Mouse (Mus musculus): ENCODE measurements around the gene Pogz.

The Pogz gene

GRCm38 (mm10) chr3:94837183-94837890, at the start of gene Pogz:
Pogz (plus strand) TSS chr3:94837567.
- peak; percentile 95 for DNase-seq (ENCODE audit: extremely low read depth, insufficient read length, low spot score)

DNA sequence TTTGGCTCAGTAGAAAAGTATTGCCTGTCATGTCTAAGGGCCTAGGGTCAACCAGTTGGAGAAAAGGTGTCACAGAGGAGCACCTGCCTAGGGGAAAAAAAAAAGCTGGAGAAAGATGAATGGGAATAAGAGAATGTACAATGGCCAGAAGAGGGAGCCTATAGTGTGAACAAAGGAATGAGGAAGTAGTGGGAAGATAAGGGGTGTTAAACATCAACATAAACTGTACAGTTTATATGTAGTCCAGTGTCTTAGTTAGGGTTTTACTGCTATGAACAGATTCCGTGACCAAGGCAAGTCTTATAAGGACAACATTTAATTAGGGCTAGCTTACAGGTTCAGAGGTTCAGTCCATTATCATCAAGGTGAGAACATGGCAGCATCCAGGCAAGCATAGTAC, 48.3 kb upstream of the Pogz start:
- no peak for DNase-seq (ENCODE audit: extremely low read depth, insufficient read length, low spot score)

DNA sequence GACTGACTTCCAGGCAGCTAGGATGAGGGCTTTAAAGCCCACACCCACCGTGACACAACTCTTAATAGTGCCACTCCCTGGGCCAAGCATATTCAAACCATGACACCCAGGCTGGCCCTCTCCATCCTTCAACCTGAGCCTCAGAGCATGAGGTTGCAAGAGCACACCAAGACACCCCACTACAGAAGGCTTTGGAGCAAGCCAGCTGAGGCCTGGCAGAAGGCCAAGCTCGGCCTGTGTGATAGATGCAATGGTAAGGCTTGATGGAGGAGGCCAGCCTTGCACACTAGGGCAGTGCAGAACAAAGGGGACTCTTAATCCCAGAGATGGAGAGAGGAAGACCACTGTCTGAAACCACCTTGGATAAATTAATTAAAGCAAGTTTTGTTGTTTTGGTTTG, 47.9 kb upstream of the Pogz start:
- no peak for DNase-seq (ENCODE audit: extremely low read depth, insufficient read length, low spot score)

GRCm38 (mm10) chr3:94792258-94792657, 45.1 kb upstream of the Pogz start:
- no peak for DNase-seq (ENCODE audit: extremely low read depth, insufficient read length, low spot score)

DNA sequence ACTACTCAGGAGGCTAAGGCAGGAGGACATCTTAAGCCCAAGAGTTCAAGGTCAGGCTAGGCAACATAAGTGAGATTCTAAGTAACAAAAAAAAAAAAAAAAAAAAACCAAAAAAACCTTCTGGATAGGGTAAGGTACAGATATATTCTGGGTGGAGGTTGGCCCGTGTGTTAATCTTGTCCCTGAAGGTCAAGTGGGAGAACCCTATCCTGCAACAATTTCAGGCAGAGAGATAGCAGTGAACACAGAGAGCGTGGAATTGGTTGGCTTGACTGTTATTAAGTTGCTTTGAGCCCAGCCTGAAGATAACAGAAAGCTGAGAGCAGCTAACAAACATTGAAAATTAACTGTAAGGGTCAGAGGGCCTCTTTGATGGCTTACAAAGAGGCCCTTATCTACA, 43.7 kb upstream of the Pogz start:
- DNase-seq (ENCODE audit: extremely low read depth, insufficient read length, low spot score), result no peak

DNA sequence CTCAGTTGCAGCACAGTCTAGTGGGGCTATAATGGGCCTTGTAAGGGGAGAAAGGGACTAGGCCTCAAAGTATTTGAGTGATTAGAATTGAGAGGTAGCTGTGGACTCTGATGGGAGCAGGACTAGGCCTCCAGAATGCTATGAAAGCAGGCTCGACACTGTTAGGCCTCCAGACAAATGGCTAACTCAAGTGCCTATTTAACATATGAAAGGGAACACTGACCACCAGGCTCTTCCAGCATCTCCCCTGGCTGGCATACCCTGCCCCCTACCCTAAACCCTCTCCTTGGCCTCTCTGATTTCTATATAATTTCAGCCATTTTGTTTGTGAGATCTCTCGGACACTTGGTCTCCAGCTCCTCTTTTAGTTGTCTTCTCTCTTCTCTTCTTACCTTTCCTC, 43.0 kb upstream of the Pogz start:
- no peak for DNase-seq (ENCODE audit: extremely low read depth, insufficient read length, low spot score)

DNA sequence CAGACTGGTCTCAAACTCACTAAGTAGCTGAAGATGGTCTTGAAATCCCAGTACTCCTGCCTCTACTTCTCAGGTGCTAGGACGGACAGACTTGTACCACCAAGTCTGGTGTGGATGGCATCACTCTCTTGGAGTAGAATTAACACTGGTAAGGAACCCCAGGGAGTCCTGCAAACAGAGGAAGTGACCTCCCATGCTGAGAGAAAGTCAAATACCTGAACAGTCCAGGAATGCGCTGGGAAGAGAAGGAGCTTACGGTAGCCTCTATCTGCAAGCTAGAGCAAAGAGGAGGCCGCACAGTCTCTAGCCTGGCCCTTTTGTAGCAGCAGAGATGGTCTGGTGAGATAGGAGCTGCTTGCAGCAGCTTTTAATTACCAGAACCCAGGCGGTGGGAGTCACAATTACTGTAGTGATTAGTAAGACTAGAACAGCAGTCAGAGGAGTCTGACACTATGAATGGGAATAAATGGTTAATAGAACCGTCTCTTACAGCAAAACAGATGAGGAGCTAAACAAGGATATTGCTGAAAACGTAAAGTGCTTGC, 41.7 kb upstream of the Pogz start:
- DNase-seq (ENCODE audit: extremely low read depth, insufficient read length, low spot score), result no peak

DNA sequence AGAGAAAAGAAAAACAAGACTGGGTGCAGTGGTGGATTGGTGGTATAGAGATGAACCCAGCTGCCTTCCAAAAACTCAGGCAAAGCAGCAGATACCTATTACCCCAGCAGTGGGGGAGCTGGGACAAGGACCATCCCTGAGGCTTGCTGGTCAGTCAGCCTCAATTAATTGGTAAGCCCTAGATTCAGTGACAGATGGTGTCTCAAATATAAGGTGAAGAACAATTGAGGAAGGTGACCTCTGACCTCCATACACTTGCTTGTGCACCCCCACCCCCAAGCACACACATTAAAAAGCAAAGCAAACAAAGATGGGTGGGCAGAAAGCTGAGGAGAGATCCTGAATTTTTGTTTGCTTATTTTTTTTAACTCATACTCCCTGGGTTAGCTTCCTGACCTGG, 41.2 kb upstream of the Pogz start:
- DNase-seq (ENCODE audit: extremely low read depth, insufficient read length, low spot score), result no peak

GRCm38 (mm10) chr3:94804146-94804545, 33.2 kb upstream of the Pogz start:
- DNase-seq (ENCODE audit: extremely low read depth, insufficient read length, low spot score), result peak; percentile 55

DNA sequence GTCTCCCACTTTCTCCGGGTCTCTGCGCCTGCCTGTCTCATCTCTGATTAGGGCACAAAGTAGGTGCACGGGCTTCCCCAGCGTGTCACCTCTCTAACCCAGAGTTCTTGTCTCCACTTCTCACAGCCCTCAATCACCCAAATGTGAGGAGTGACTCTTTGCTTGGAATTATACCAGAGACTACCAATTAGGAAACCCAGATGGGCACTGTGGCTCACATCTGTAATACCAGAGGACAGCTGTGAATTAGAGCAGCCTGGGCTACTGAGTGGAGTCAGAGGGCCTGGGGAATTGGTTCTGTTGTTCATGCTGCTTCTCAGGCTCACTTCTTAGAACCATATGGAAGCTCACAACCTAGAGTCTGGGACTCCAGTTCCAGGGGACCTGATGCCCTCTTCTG, 32.4 kb upstream of the Pogz start:
- no peak for DNase-seq (ENCODE audit: extremely low read depth, insufficient read length, low spot score)

- no peak for DNase-seq (ENCODE audit: extremely low read depth, insufficient read length, low spot score)
Observed at GRCm38 (mm10) chr3:94808296-94808695, 29.1 kb upstream of the Pogz start.

- DNase-seq (ENCODE audit: extremely low read depth, insufficient read length, low spot score), result no peak
Observed at GRCm38 (mm10) chr3:94811628-94812027, 25.7 kb upstream of the Pogz start.

- no peak for DNase-seq (ENCODE audit: extremely low read depth, insufficient read length, low spot score)
Observed at GRCm38 (mm10) chr3:94813651-94814050, 23.7 kb upstream of the Pogz start.

DNA sequence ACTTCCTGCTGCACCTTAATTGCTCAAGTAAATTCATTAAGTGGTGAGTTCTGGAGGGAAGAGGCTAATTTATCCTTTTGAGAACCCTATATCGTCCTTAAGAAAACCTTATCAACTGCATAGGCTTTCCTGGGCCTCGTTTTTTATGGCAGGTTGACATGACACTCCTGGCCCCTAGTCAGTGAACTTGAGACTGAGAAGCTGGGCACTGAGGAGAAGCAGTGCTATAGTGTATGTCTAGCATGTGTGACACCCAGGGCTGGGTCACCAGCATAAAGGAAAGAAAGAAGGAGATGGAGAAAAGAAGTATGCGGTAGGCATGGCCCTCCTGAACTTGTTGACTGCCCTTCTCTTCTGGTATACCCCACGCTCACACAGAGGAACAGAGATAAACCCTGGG, 23.3 kb upstream of the Pogz start:
- no peak for DNase-seq (ENCODE audit: extremely low read depth, insufficient read length, low spot score)

DNA sequence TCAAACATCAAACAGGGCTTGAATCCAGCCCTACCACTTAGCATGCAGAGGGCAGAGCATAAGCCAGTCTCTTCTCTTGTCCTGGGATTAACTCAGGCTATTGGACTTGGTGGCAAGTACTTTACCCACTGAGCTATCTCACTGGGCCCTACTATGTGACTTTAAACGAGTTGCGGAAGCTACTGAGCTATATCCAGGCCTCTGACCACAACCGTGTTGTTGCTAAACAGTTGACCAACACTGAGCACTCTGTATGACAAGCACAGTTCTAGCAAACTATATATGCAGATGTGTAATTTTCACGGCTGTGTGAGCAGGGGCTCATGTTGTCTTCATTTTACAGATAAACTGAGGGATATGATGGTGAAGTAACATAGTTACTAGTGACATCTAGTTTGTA, 22.7 kb upstream of the Pogz start:
- no peak for DNase-seq (ENCODE audit: extremely low read depth, insufficient read length, low spot score)

DNA sequence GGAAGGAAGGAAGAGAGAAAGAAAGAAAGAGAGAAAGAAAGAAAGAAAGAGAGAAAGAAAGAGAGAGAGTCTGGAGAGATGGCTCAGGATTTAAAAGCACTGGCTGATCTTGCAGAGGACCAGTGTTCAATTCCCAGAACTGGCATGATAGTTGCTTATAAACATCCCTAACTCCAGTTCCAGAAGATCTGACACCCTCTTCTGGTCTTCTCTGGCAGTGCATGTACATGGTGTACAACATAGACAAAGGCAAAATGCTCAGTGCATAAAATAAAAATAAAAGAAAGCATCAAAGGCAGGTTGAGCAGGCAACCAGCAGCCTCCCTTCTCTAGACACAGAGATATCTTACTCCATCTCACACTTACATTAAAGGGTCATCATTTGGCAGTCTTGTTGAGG, 21.8 kb upstream of the Pogz start:
- no peak for DNase-seq (ENCODE audit: extremely low read depth, insufficient read length, low spot score)

- no peak for DNase-seq (ENCODE audit: extremely low read depth, insufficient read length, low spot score)
Observed at GRCm38 (mm10) chr3:94817731-94818130, 19.6 kb upstream of the Pogz start.

- DNase-seq (ENCODE audit: extremely low read depth, insufficient read length, low spot score), result no peak
Observed at GRCm38 (mm10) chr3:94819452-94820425, 17.6 kb upstream of the Pogz start.

DNA sequence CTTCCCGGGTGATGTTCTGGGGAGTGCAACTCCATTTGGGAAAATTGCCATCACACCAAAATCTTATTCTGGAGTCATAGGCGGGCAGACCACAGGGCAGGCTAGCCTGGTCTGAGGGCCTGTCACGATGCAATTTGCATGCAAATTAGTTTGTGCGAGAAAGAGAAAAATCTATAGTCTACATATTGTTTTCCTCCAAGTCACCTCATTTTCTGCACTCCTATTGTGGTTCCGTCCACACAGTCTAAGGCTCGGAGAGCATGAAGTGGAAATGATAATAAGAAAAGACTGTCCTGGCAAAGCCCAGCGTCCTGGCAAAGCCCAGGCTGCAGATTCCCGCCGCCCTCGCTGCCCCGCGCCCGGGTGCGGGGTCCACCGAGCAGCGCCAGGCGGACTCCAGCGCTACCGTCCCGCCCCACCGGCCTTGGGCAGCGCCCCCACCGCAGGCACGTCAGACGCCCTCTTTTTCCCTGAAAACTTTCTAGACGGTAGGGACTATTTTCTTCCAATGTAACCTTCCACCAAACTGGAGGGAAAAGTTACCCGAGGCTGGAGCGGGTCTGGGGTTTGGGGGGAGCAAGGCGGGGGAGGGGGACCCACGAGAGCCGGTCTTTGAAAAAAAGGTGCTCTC, 16.2 kb upstream of the Pogz start:
- peak; percentile 16 for DNase-seq (ENCODE audit: extremely low read depth, insufficient read length, low spot score)

DNA sequence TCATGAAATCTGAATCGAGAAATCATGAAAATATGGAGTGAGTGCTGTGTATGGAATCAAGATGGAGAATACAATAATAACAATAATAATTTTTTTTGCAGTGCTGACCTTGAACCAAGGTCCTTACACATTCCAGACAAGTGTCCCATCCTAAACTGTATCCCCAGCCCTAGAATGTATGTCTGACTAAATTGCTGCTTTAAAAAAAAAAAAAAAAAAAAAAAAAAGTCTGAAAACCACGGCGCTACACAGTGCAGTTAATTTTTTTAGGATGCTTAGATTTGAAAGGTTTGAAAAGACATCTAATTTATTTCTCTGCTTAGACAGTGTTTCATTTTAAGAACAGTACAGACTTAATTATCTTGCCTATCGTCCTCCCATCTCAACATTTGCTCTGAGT, 15.3 kb upstream of the Pogz start:
- no peak for DNase-seq (ENCODE audit: extremely low read depth, insufficient read length, low spot score)

DNA sequence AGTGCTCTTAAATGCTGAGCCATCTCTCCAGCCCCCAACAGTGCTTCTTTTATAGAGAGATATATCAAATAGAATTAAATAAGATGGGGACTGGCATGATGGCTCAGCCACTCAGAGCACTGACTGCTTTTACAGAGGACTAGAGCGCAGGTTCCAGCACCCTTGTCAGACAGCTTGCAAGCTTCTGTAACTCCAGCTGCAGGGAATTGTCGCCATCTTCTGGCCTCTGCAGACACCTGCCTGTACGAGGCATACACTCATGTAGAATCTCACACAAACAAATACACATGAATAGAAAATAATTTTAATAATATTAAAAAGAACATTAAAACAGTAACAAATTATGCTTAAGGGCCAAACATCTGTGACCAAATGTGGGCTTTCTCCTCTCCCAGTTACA, 13.3 kb upstream of the Pogz start:
- DNase-seq (ENCODE audit: extremely low read depth, insufficient read length, low spot score), result no peak

All from 3134 (cell line).